Mouse (Mus musculus) E14TG2a.4 (cell line): ENCODE data around the gene Coro7.
"Not testable (repeated sequence)": the region's sequence is repeated elsewhere in the genome, so short reads cannot be mapped to it uniquely, and the experiment has no call there.

ENCODE experiments used
- H3K27me3 ChIP-seq: 2 replicates; pipeline ENCODE4 v1.6.1; 2014; ENCODE audit warnings: low read length, control low read depth; ENCODE audit not compliant: insufficient read depth
- H3K36me3 ChIP-seq: 2 replicates; pipeline ENCODE4 v1.6.1; 2014; ENCODE audit warnings: low read length, control low read depth; ENCODE audit not compliant: insufficient read depth
- H3K4me1 ChIP-seq: replicated peaks from 2 replicates; pipeline ENCODE4 v1.6.1; 2014; ENCODE audit warnings: low read depth, low read length, control low read depth
- H3K4me3 ChIP-seq: replicated peaks from 2 replicates; pipeline ENCODE4 v1.5.1; 2014; ENCODE audit warnings: mild to moderate bottlenecking, low read length
- H3K9me3 ChIP-seq: 2 replicates; pipeline ENCODE4 v1.6.1; 2014; ENCODE audit warnings: low read length, control low read depth
- CTCF ChIP-seq: conservative IDR thresholded peaks from 2 replicates; pipeline ENCODE4 v1.5.1; 2014; ENCODE audit warnings: low read length
- NANOG ChIP-seq: IDR thresholded peaks from 2 replicates; pipeline ENCODE4 v1.6.1; 2014; ENCODE audit warnings: borderline replicate concordance, low read length, mixed read lengths
- POU5F1 ChIP-seq: IDR thresholded peaks from 2 replicates; pipeline ENCODE4 v1.6.1; 2014; ENCODE audit warnings: low read length, borderline replicate concordance

Gene Coro7

DNA sequence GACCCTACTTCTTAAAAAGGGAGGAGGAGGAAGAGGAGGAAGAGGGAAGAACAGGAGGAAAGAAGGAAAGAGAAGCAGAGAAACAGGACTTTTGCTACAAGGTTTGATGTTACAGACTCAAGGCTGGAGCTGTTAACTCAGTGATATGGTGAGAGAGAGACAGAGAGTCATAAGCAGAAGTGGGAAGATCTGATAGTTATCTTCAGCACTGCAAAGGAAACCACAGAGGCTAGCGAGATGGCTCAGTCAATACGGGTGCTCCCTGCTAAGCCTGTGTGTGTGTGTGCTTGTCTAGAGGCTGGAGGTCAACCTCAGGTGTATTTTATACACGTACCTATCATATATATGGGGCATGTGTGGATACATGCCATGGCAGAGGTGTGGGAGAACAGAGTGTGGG, 95.8 kb downstream of the Coro7 start:
- H3K9me3 ChIP-seq = no peaks in the 10 kb centered on the region
- TF ChIP-seq NANOG (no peak), POU5F1 (no peak), CTCF (no peak)
- H3K27me3 ChIP-seq = no peaks in the 10 kb centered on the region
- no peak overlapping the region for H3K4me3 ChIP-seq
- peaks cover 46% of the 10 kb centered on the region for H3K4me1 ChIP-seq
- no peaks in the 10 kb centered on the region for H3K36me3 ChIP-seq

DNA sequence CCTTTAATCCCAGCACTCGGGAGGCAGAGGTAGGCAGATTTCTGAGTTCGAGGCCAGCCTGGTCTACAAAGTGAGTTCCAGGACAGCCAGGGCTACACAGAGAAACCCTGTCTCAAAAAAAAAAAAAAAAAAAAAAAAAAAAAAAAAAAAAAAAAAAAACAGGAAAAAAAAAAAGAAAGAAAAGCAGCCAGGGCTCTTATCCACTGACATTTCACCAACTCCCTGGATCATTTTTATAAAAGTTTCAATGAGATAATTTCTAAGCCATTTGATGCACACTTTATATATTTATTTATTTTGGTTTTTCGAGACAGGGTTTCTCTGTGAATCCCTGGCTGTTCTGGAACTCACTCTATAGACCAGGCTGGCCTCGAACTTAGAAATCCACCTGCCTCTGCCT, 98.4 kb downstream of the Coro7 start:
- not testable (repeated sequence) for H3K9me3 ChIP-seq, H3K27me3 ChIP-seq, H3K4me3 ChIP-seq, H3K36me3 ChIP-seq
- H3K4me1 ChIP-seq = peaks cover 39% of the 10 kb centered on the region

DNA sequence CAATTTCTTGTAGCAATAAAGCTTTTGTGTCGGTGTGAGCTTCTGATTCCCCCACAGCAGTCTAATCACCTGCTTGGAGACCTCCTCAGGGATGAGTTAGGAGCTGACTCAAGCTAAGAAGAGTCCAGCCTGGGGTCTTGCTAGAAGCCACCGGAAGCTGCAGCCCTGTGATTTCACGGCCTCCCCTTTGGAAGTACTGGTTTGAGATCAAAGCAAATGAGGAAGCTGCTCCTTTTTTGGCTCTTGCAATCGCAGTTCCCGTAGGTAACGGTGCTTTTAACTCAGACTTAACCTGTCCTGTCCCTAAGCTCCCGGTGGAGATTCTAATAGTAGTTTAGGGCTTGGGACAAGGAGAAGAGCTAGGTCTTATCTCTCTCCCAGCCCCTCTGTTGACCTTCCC, 100.9 kb downstream of the Coro7 start:
- TF ChIP-seq CTCF (no peak), NANOG (no peak), POU5F1 (no peak)
- Histone ChIP-seq H3K36me3 (no peaks in the 10 kb centered on the region), H3K9me3 (no peaks in the 10 kb centered on the region), H3K4me1 (peaks cover 41% of the 10 kb centered on the region), H3K27me3 (no peaks in the 10 kb centered on the region), H3K4me3 (no peak overlapping the region)

GRCm38 (mm10) chr16:4576873-4577272, 102.7 kb downstream of the Coro7 start:
- Histone ChIP-seq H3K9me3 (no peaks in the 10 kb centered on the region), H3K36me3 (no peaks in the 10 kb centered on the region), H3K4me3 (no peak overlapping the region), H3K4me1 (peaks cover 41% of the 10 kb centered on the region), H3K27me3 (no peaks in the 10 kb centered on the region)
- TF ChIP-seq POU5F1 (no peak), NANOG (no peak), CTCF (no peak)
